Mouse (Mus musculus) MEL (cell line): ENCODE results near the gene Kcnmb2. TPM values are rescaled to one million over a fixed set of nuclear protein-coding genes. Genes with fewer than 3 reads are reported as not detected.

Experiments
- DNase-seq: peaks from one replicate; pipeline ENCODE4 v3.0.0; 2011; ENCODE audit warnings: low read depth, low spot score
- H3K27ac ChIP-seq: 2 replicates; pipeline ENCODE4 v1.5.1; 2012; ENCODE audit warnings: low read depth, mild to moderate bottlenecking, control low read depth, low read length, moderate library complexity; ENCODE audit not compliant: control insufficient read depth
- H3K27me3 ChIP-seq, 2 experiments: fragments of 150-350 bp in 1 of 2; sonication (generic) in 1 of 2; 2 replicates each; pipeline ENCODE4 v1.6.1; 2012; ENCODE audit warnings: low read length in 2 of 2, mild to moderate bottlenecking in 2 of 2, improper control_type of control experiment in 1 of 2, moderate library complexity in 1 of 2; ENCODE audit not compliant: insufficient read depth in 2 of 2, control insufficient read depth in 1 of 2
- H3K36me3 ChIP-seq, 2 experiments: 2 replicates each; pipeline ENCODE4 v1.6.1; 2012 to 2014; ENCODE audit warnings: low read length in 2 of 2, improper control_type of control experiment in 1 of 2, inconsistent platforms in 1 of 2, mild to moderate bottlenecking in 1 of 2; ENCODE audit not compliant: insufficient read depth in 2 of 2, control insufficient read depth in 1 of 2
- H3K4me1 ChIP-seq, 2 experiments: fragments of 150-350 bp in 1 of 2; sonication (generic) in 1 of 2; 2 replicates each; pipeline ENCODE4 v1.6.1; 2012; ENCODE audit warnings: low read length in 2 of 2, improper control_type of control experiment in 1 of 2, mild to moderate bottlenecking in 1 of 2; ENCODE audit not compliant: insufficient read depth in 2 of 2, control insufficient read depth in 1 of 2
- H3K4me3 ChIP-seq, 2 experiments: fragments of 150-350 bp in 1 of 2; sonication (generic) in 1 of 2; 2 replicates each; pipeline ENCODE4 v1.5.1; 2012; ENCODE audit warnings: low read depth in 2 of 2, low read length in 2 of 2, mild to moderate bottlenecking in 2 of 2, moderate library complexity in 2 of 2, control low read depth in 1 of 2, improper control_type of control experiment in 1 of 2; ENCODE audit not compliant: control insufficient read depth in 1 of 2, insufficient read depth in 1 of 2
- H3K79me2 ChIP-seq: 2 replicates; pipeline ENCODE4 v1.6.1; 2012; ENCODE audit warnings: mild to moderate bottlenecking, low read length, moderate library complexity; ENCODE audit not compliant: control insufficient read depth, poor library complexity, insufficient read depth
- H3K9ac ChIP-seq: 2 replicates; pipeline ENCODE4 v1.6.1; 2012; ENCODE audit warnings: low read depth, mild to moderate bottlenecking, control low read depth, low read length, moderate library complexity; ENCODE audit not compliant: control insufficient read depth, poor library complexity, severe bottlenecking
- H3K9me3 ChIP-seq: fragments of 150-350 bp; sonication (generic); replicated peaks from 2 replicates; pipeline ENCODE4 v1.6.1; 2012; ENCODE audit warnings: mild to moderate bottlenecking, low read length, improper control_type of control experiment, moderate library complexity; ENCODE audit not compliant: insufficient read depth
- BHLHE40 ChIP-seq: IDR thresholded peaks from 2 replicates; pipeline ENCODE4 v1.6.1; 2012; ENCODE audit warnings: low read depth, mild to moderate bottlenecking, inconsistent platforms, low read length, improper control_type of control experiment, borderline replicate concordance
- CHD1 ChIP-seq: IDR thresholded peaks from 2 replicates; pipeline ENCODE4 v1.6.1; 2012; ENCODE audit warnings: low read depth, mild to moderate bottlenecking, inconsistent platforms, low read length, improper control_type of control experiment
- CHD2 ChIP-seq: IDR thresholded peaks from 2 replicates; pipeline ENCODE4 v1.6.1; 2011; ENCODE audit warnings: low read length, improper control_type of control experiment
- CTCF ChIP-seq, 3 experiments: IDR thresholded peaks in 2 of 3; conservative IDR thresholded peaks in 1 of 3; 2 replicates each; pipeline ENCODE4 v1.5.1; 2011 to 2012; ENCODE audit warnings: low read length in 3 of 3, low read depth in 2 of 3, mild to moderate bottlenecking in 2 of 3, improper control_type of control experiment in 1 of 3, inconsistent platforms in 1 of 3, mixed read lengths in 1 of 3, moderate library complexity in 1 of 3; ENCODE audit not compliant: control insufficient read depth in 1 of 3, insufficient read depth in 1 of 3, poor library complexity in 1 of 3, severe bottlenecking in 1 of 3
- ELF1 ChIP-seq: IDR thresholded peaks from 2 replicates; pipeline ENCODE4 v1.6.1; 2014; ENCODE audit warnings: low read depth, mild to moderate bottlenecking, inconsistent platforms, low read length, improper control_type of control experiment, moderate library complexity
- EP300 ChIP-seq, 2 experiments: IDR thresholded peaks; 2 replicates each; pipeline ENCODE4 v1.6.1; 2011; ENCODE audit warnings: improper control_type of control experiment in 2 of 2, low read length in 2 of 2, low read depth in 1 of 2, mild to moderate bottlenecking in 1 of 2
- ETS1 ChIP-seq: IDR thresholded peaks from 2 replicates; pipeline ENCODE4 v1.6.1; 2012; ENCODE audit warnings: low read depth, mild to moderate bottlenecking, inconsistent platforms, low read length, improper control_type of control experiment, moderate library complexity
- HCFC1 ChIP-seq: IDR thresholded peaks from 2 replicates; pipeline ENCODE4 v1.6.1; 2012; ENCODE audit warnings: low read depth, mild to moderate bottlenecking, inconsistent platforms, low read length, improper control_type of control experiment, moderate library complexity
- JUND ChIP-seq: IDR thresholded peaks from 2 replicates; pipeline ENCODE4 v1.6.1; 2011; ENCODE audit warnings: low read depth, mild to moderate bottlenecking, improper control_type of control experiment, low read length
- MAZ ChIP-seq: IDR thresholded peaks from 2 replicates; pipeline ENCODE4 v1.6.1; 2012; ENCODE audit warnings: low read depth, mild to moderate bottlenecking, inconsistent platforms, low read length, improper control_type of control experiment
- MYB ChIP-seq: IDR thresholded peaks from 2 replicates; pipeline ENCODE4 v1.6.1; 2011; ENCODE audit warnings: mild to moderate bottlenecking, low read depth, low read length, improper control_type of control experiment
- NELFE ChIP-seq: IDR thresholded peaks from 2 replicates; pipeline ENCODE4 v1.6.1; 2011; ENCODE audit warnings: low read depth, low read length, improper control_type of control experiment
- RAD21 ChIP-seq: IDR thresholded peaks from 2 replicates; pipeline ENCODE4 v1.6.1; 2011; ENCODE audit warnings: mild to moderate bottlenecking, low read depth, low read length, improper control_type of control experiment
- SMC3 ChIP-seq: IDR thresholded peaks from 2 replicates; pipeline ENCODE4 v1.6.1; 2011; ENCODE audit warnings: low read depth, low read length, improper control_type of control experiment
- TBP ChIP-seq: IDR thresholded peaks from 2 replicates; pipeline ENCODE4 v1.8.0; 2011; ENCODE audit warnings: low read depth, low read length, improper control_type of control experiment
- TCF12 ChIP-seq: IDR thresholded peaks from 2 replicates; pipeline ENCODE4 v1.6.1; 2014; ENCODE audit warnings: low read depth, mild to moderate bottlenecking, inconsistent platforms, low read length, improper control_type of control experiment, moderate library complexity
- UBTF ChIP-seq: IDR thresholded peaks from 2 replicates; pipeline ENCODE4 v1.6.1; 2012; ENCODE audit warnings: low read depth, mild to moderate bottlenecking, inconsistent platforms, low read length, improper control_type of control experiment, moderate library complexity, borderline replicate concordance; ENCODE audit not compliant: insufficient read depth
- USF1 ChIP-seq: IDR thresholded peaks from 2 replicates; pipeline ENCODE4 v1.6.1; 2014; ENCODE audit warnings: low read depth, mild to moderate bottlenecking, inconsistent platforms, low read length, improper control_type of control experiment, moderate library complexity
- USF2 ChIP-seq, 2 experiments: IDR thresholded peaks; 2 replicates each; pipeline ENCODE4 v1.6.1; 2011 to 2012; ENCODE audit warnings: improper control_type of control experiment in 2 of 2, low read length in 2 of 2, borderline replicate concordance in 1 of 2, inconsistent platforms in 1 of 2, low read depth in 1 of 2, mild to moderate bottlenecking in 1 of 2; ENCODE audit not compliant: insufficient read depth in 1 of 2
- ZC3H11A ChIP-seq: IDR thresholded peaks from 2 replicates; pipeline ENCODE4 v1.6.1; 2012; ENCODE audit warnings: low read depth, mild to moderate bottlenecking, inconsistent platforms, low read length, improper control_type of control experiment
- ZNF384 ChIP-seq: IDR thresholded peaks from 2 replicates; pipeline ENCODE4 v1.6.1; 2012; ENCODE audit warnings: low read depth, mild to moderate bottlenecking, inconsistent platforms, low read length, improper control_type of control experiment
- polyA plus RNA-seq, 2 experiments: library from polyadenylated mRNA; stranded (reverse) in 1 of 2; unstranded in 1 of 2; fragments of >175 nt in 1 of 2; fragments of >200 nt in 1 of 2; gene quantifications; 2 replicates each; pipeline versions ENCODE4 v1.2.1 to v1.2.4; 2012; ENCODE audit warnings: low replicate concordance in 2 of 2, low read depth in 1 of 2; ENCODE audit not compliant: insufficient read length in 2 of 2, insufficient read depth in 1 of 2, missing spikeins in 1 of 2
- total RNA-seq: library from RNA; depleted of rRNA; stranded (reverse); fragments of 300-350 nt; gene quantifications from 2 replicates; pipeline ENCODE4 v1.2.3, GENCODE M21; 2012

Kcnmb2 gene
- total and polyA plus RNA-seq, 3 experiments: not detected

DNA sequence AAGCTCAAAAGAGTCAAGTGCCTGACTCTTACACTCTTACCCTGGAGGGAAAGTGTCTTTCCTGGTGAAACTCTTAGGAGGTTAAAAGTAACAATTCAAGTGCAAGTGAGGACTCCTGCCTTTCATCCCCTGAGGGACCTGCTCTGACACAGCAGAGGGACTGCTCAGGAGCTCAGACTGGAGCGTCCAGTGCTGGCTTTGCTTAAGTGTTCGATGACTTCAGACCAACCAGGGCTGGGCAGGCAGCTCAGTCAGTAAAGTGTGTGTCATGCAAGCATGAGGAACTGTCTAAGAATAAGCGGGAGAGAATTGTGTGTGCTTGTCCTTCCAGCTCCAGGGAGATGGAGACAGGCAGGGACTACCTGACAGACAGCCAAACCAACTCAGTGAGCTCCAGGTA lies 9.4 kb downstream of the Kcnmb2 start:
- DNase-seq: no peak
- Histone ChIP-seq H3K27me3 (no peaks in the 10 kb centered on the region), H3K27ac (no peak overlapping the region), H3K9ac (no peak overlapping the region)
- TF ChIP-seq HCFC1 (no peak), SMC3 (no peak), MAZ (no peak), TBP (no peak), NELFE (no peak), ZC3H11A (no peak), ZNF384 (no peak), USF2 (IDR thresholded peaks at IDR 0.05; ENCODE audit: borderline replicate concordance in 1 of 2, insufficient read depth in 1 of 2, low read depth in 1 of 2, low read length in 2 of 2) (no peak), USF1 (no peak), JUND (no peak), ETS1 (no peak), RAD21 (no peak), ELF1 (no peak)
- TF ChIP-seq, all 39 proteins: peak for 0
- Histone ChIP-seq H3K79me2 (no peaks in the 10 kb centered on the region), H3K4me1 (no peaks in the 10 kb centered on the region), H3K36me3 (no peaks in the 10 kb centered on the region), H3K4me3 (no peak overlapping the region), H3K9me3 (no peaks in the 10 kb centered on the region)

DNA sequence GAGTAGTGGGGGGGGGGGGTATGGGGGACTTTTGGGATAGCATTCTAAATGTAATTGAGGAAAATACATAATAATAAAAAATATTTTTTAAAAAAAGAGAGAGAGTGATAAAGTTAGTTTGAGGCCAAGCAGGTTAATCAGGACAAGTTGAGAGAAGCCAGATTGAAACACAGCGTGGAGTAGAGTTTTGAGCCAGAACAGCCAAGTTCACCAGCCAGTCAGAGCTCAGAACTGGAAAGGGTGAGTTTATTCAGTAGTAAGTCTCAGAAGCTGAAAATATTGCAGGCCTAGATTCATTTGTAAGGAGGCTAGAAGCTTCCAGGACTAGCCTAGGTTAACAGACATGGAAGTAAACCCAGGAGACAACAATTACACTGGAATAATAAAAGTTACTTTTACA lies 26.2 kb downstream of the Kcnmb2 start:
- no peaks in the 10 kb centered on the region for H3K36me3 ChIP-seq
- H3K27me3 ChIP-seq: no peaks in the 10 kb centered on the region
- TF ChIP-seq CHD1 (no peak), CTCF (IDR thresholded peaks at IDR 0.05 in 2 of 3, conservative IDR thresholded peaks at IDR 0.05 in 1 of 3; ENCODE audit: control insufficient read depth in 1 of 3, insufficient read depth in 1 of 3, low read depth in 2 of 3, low read length in 3 of 3, poor library complexity in 1 of 3, severe bottlenecking in 1 of 3) (no peak), TCF12 (no peak)
- TF ChIP-seq, all 39 proteins: peak for 0
- Histone ChIP-seq H3K9ac (no peak overlapping the region), H3K4me1 (no peaks in the 10 kb centered on the region), H3K79me2 (no peaks in the 10 kb centered on the region), H3K4me3 (no peak overlapping the region), H3K27ac (no peak overlapping the region), H3K9me3 (no peaks in the 10 kb centered on the region)
- no peak for DNase-seq

DNA sequence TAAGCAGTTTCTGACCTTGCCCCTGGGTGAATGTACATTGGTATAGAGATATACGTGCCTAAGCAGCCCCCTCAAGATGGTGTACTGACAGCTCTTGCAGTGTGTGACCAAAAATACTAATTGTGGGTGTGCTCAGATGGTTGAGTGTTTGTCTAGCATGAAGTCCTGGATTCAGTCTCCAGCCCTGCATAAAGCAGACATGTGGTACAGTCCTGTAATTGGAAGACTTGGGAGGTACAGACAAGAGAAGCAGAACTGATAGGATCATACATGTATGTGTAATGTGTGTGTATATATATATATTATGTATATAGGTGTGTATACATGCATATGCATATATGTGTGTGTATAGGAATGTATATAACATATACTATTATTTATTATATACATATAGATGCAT lies 32.4 kb downstream of the Kcnmb2 start:
- no peak for TF ChIP-seq MYB
- TF ChIP-seq NELFE: no peak
- no peak for TF ChIP-seq CTCF (IDR thresholded peaks at IDR 0.05 in 2 of 3, conservative IDR thresholded peaks at IDR 0.05 in 1 of 3; ENCODE audit: control insufficient read depth in 1 of 3, insufficient read depth in 1 of 3, low read depth in 2 of 3, low read length in 3 of 3, poor library complexity in 1 of 3, severe bottlenecking in 1 of 3)
- no peak for TF ChIP-seq CHD1
- no peak for TF ChIP-seq BHLHE40
- no peak for TF ChIP-seq HCFC1
- TF ChIP-seq CHD2: no peak
- TF ChIP-seq USF2 (IDR thresholded peaks at IDR 0.05; ENCODE audit: borderline replicate concordance in 1 of 2, insufficient read depth in 1 of 2, low read depth in 1 of 2, low read length in 2 of 2): no peak
- no peak for TF ChIP-seq RAD21
- no peak for TF ChIP-seq UBTF
- no peak for TF ChIP-seq USF1
- TF ChIP-seq EP300 (IDR thresholded peaks at IDR 0.05; ENCODE audit: low read depth in 1 of 2, low read length in 2 of 2): no peak
- TF ChIP-seq, all 39 proteins: peak for 0
- Histone ChIP-seq H3K27ac (no peak overlapping the region), H3K27me3 (no peaks in the 10 kb centered on the region), H3K4me1 (no peaks in the 10 kb centered on the region), H3K9me3 (no peaks in the 10 kb centered on the region), H3K79me2 (no peaks in the 10 kb centered on the region), H3K36me3 (no peaks in the 10 kb centered on the region), H3K4me3 (no peak overlapping the region), H3K9ac (no peak overlapping the region)
- DNase-seq: no peak
